Mouse (Mus musculus): Measurements from ENCODE around the gene Olfml3. TPM values are rescaled to one million over a fixed set of nuclear protein-coding genes. Genes with fewer than 3 reads are reported as not detected.

The Olfml3 gene
- 15.5 and 20.9 TPM in 2 replicates for polyA plus RNA-seq (2015; fragmentation: Nextera tagmentation; extraction: Ambion mirVana)

DNA sequence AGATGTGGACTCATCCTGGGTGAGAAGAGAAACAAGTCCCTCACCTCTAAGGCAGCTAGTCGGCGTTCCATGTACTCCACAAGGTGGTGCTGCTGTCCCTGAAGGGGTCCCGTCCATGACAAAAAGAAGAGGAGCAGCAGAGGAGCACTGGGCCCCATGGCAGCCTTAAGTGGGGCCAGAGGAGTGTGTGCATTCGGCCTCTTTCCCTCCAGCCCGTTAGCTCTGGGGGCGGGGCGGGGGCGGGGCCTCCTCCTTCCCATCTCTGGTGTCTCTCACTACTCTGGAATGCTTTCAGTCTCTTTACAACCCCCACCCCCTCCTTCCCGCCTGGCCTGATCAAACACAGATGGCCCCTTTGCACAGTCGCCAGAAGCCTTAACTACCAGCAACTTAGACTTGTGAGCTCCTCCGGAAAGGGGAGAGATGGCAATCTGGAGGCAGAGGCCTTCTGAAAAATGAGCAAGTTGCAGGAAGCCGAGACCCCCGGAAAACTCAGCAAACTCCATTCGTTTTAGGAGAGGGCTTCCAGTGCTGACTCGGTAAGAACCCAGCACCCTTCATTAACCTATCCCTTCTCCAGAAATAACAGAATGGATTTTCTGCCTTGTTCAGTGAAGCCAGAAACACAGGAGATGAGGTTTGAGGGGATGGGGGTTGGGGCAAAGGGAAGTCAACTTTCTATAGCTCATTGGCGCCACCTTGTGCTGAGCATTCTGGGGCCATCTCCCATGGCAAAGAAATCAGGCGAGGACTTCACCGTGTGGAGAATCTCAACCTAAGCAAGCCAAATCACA lies at the start of gene Olfml3:
Gene Olfml3 (minus strand): TSS at position 224 of the 794 bp plus-strand sequence.
- Histone ChIP-seq H3K4me1 (peaks cover 62% of the 10 kb centered on the region), H3K27ac (replicated peaks) (peak within 1 kb of the TSS; percentile 84), H3K4me2 (peak within 1 kb of the TSS; percentile 53), H3K36me3 (peaks cover 11% of the 10 kb centered on the region), H3K9me3 (replicated peaks) (no peaks in the 10 kb centered on the region), H3K27me3 (replicated peaks) (no peaks in the 10 kb centered on the region), H3K9ac (replicated peaks) (peak within 1 kb of the TSS; percentile 32), H3K4me3 (replicated peaks) (peak within 1 kb of the TSS; percentile 27)
- ATAC-seq (ENCODE audit: low FRiP score) = peak; percentile 64
- under 1% methylated on average over 18 of the region's 18 CpGs for WGBS

GRCm38 (mm10) chr3:103787225-103787624 lies 49.4 kb upstream of the Olfml3 start:
- Histone ChIP-seq H3K36me3 (no peaks in the 10 kb centered on the region), H3K27me3 (replicated peaks) (no peaks in the 10 kb centered on the region), H3K4me1 (peaks cover 38% of the 10 kb centered on the region), H3K9ac (replicated peaks) (no peak overlapping the region), H3K9me3 (replicated peaks) (no peaks in the 10 kb centered on the region), H3K4me2 (no peak overlapping the region), H3K27ac (replicated peaks) (no peak overlapping the region), H3K4me3 (replicated peaks) (no peak overlapping the region)
- WGBS = 56% methylated on average over 7 of the region's 7 CpGs
- ATAC-seq (ENCODE audit: low FRiP score) = no peak

DNA sequence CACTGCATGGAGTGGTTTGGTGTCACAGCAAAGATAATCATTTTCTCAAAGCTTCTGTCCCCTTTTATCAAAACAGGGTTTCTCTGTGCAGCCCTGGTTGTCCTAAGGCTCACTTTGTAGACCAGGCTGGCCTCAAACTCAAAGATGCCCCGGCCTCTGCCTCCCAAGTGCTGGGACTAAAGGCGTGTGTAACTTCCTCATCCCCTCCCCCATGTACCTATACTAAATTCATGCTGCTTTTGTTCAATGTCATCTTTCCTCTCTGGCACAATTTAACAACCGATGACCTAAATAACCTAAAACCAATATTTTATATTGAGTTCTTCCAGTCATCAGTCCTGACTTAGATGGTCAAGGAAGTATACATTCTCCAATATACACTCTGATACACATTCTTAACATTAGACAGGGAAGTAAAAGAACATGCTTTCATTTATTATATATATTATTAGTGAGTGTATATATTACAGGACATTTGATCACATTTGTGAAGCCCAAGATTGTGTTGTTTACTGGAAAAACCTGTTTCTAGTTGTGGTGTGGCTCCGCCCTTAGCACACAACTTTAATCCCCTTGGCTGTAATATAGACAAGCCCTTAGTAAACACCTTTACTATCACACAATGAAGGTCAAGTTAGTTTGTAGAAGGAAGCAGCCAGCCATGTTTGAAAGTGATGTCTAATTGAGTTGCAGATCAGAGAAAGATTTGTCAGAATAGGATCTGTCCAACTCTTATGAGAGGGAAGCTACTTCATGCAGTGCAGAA lies 45.2 kb upstream of the Olfml3 start:
- no peaks in the 10 kb centered on the region for H3K27me3 ChIP-seq (replicated peaks)
- peaks cover 13% of the 10 kb centered on the region; the same call in 1 of the 2 replicates for H3K4me1 ChIP-seq
- no peaks in the 10 kb centered on the region for H3K9me3 ChIP-seq (replicated peaks)
- H3K27ac ChIP-seq (replicated peaks) = no peak overlapping the region
- 95% methylated on average over 4 of the region's 4 CpGs for WGBS
- no peak for ATAC-seq (ENCODE audit: low FRiP score)
- no peak overlapping the region for H3K9ac ChIP-seq (replicated peaks)
- no peak overlapping the region for H3K4me2 ChIP-seq
- peaks cover under 1% of the 10 kb centered on the region; the same call in 1 of the 2 replicates for H3K36me3 ChIP-seq
- no peak overlapping the region for H3K4me3 ChIP-seq (replicated peaks)

GRCm38 (mm10) chr3:103780777-103781176 lies 43.0 kb upstream of the Olfml3 start:
- H3K4me2 ChIP-seq = no peak overlapping the region
- H3K36me3 ChIP-seq = peaks cover 16% of the 10 kb centered on the region
- no peak overlapping the region for H3K4me3 ChIP-seq (replicated peaks)
- H3K9ac ChIP-seq (replicated peaks) = no peak overlapping the region
- no peaks in the 10 kb centered on the region for H3K27me3 ChIP-seq (replicated peaks)
- no peak for ATAC-seq (ENCODE audit: low FRiP score)
- H3K9me3 ChIP-seq (replicated peaks) = no peaks in the 10 kb centered on the region
- peaks cover 3% of the 10 kb centered on the region; the same call in 1 of the 2 replicates for H3K4me1 ChIP-seq
- H3K27ac ChIP-seq (replicated peaks) = no peak overlapping the region
- WGBS = 83% methylated on average over 5 of the region's 5 CpGs

- H3K9me3 ChIP-seq (replicated peaks) = no peaks in the 10 kb centered on the region
- H3K4me2 ChIP-seq = no peak overlapping the region
- H3K4me3 ChIP-seq (replicated peaks) = no peak overlapping the region
- ATAC-seq (ENCODE audit: low FRiP score) = no peak
- H3K36me3 ChIP-seq = peaks cover 16% of the 10 kb centered on the region
- H3K27me3 ChIP-seq (replicated peaks) = no peaks in the 10 kb centered on the region
- H3K27ac ChIP-seq (replicated peaks) = no peak overlapping the region
- peaks cover 3% of the 10 kb centered on the region; the same call in 1 of the 2 replicates for H3K4me1 ChIP-seq
- WGBS = 97% methylated on average over 3 of the region's 3 CpGs
- no peak overlapping the region for H3K9ac ChIP-seq (replicated peaks)
Observed at GRCm38 (mm10) chr3:103780271-103780670, 42.5 kb upstream of the Olfml3 start.

DNA sequence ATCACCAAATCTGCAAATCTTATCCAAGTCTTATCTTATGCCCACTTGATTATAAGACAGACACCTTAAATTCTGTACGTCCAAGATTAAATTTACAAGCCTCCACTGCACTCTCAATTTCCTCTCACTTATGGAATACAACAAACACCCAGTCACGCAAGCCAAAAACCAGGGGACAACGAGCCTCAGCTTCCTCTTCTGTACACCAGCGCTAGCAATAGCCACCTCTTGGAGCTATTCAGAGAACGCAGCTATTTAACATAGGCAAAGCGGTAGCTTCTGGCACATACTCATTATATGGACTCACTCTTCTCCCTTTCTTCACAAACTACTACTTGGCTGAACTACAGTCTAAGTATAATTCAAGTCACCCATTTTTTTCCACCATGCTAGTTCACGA lies 41.4 kb upstream of the Olfml3 start:
- H3K9ac ChIP-seq (replicated peaks) = no peak overlapping the region
- no peaks in the 10 kb centered on the region for H3K4me1 ChIP-seq
- H3K9me3 ChIP-seq (replicated peaks) = no peaks in the 10 kb centered on the region
- 73% methylated on average over 7 of the region's 7 CpGs for WGBS
- ATAC-seq (ENCODE audit: low FRiP score) = no peak
- no peak overlapping the region for H3K4me2 ChIP-seq
- H3K27me3 ChIP-seq (replicated peaks) = no peaks in the 10 kb centered on the region
- H3K27ac ChIP-seq (replicated peaks) = no peak overlapping the region
- no peak overlapping the region for H3K4me3 ChIP-seq (replicated peaks)
- H3K36me3 ChIP-seq = peaks cover 16% of the 10 kb centered on the region

DNA sequence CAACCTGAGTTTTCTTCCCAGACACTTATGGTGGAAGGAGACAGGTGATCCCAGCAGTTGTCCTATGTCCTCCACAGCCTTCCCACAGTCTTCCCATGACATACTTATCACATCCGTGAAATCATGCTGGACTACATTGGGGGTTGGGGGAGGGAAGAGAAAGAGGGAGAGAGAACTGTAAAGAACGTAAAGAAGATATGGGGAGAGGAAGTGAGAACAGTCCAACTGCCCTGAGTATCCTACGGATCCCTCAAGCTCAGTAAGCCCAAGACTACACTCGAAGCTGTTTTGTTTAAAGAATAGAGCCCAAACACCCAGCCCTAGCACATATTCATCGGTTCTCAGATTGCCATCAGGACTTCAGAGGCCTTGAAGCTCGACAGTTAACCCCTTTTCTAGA lies 40.9 kb upstream of the Olfml3 start:
- Histone ChIP-seq H3K4me3 (replicated peaks) (no peak overlapping the region), H3K36me3 (peaks cover 16% of the 10 kb centered on the region), H3K27ac (replicated peaks) (no peak overlapping the region), H3K9ac (replicated peaks) (no peak overlapping the region), H3K4me2 (no peak overlapping the region), H3K9me3 (replicated peaks) (no peaks in the 10 kb centered on the region), H3K4me1 (no peaks in the 10 kb centered on the region), H3K27me3 (replicated peaks) (no peaks in the 10 kb centered on the region)
- 92% methylated on average over 6 of the region's 6 CpGs for WGBS
- no peak for ATAC-seq (ENCODE audit: low FRiP score)

DNA sequence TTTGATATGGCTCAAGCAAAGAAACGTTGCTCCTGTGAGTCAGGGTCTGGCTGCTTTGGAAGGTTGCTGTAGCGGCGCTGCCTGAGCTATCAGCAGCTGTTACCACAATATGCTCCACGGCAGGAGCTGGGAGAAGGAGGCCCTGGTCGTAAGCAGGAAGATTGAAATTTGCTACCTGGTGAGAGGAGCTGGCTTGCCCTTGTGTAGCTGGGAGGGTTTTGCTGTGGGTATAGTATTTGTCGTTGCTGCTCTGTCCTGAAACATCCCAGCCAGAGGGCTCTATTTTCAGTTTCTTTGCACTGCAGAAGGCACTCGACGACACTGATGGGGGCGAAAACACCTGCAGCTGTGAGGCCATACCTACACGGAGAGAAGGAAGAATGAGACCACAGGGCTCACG lies 40.1 kb upstream of the Olfml3 start:
- no peak for ATAC-seq (ENCODE audit: low FRiP score)
- peaks cover 16% of the 10 kb centered on the region for H3K36me3 ChIP-seq
- no peak overlapping the region for H3K27ac ChIP-seq (replicated peaks)
- H3K9ac ChIP-seq (replicated peaks) = no peak overlapping the region
- 86% methylated on average over 11 of the region's 11 CpGs for WGBS
- peaks cover 4% of the 10 kb centered on the region; the same call in 1 of the 2 replicates for H3K4me1 ChIP-seq
- no peak overlapping the region for H3K4me2 ChIP-seq
- H3K27me3 ChIP-seq (replicated peaks) = no peaks in the 10 kb centered on the region
- no peaks in the 10 kb centered on the region for H3K9me3 ChIP-seq (replicated peaks)
- H3K4me3 ChIP-seq (replicated peaks) = no peak overlapping the region

- Histone ChIP-seq H3K4me3 (replicated peaks) (no peak overlapping the region), H3K36me3 (peaks cover 16% of the 10 kb centered on the region), H3K27me3 (replicated peaks) (no peaks in the 10 kb centered on the region), H3K9ac (replicated peaks) (no peak overlapping the region), H3K27ac (replicated peaks) (no peak overlapping the region), H3K4me1 (peaks cover 6% of the 10 kb centered on the region; the same call in 1 of the 2 replicates), H3K9me3 (replicated peaks) (no peaks in the 10 kb centered on the region), H3K4me2 (no peak overlapping the region)
- ATAC-seq (ENCODE audit: low FRiP score) = no peak
- WGBS = 85% methylated on average over 15 of the region's 15 CpGs
Observed at GRCm38 (mm10) chr3:103774009-103774408, 36.2 kb upstream of the Olfml3 start.

DNA sequence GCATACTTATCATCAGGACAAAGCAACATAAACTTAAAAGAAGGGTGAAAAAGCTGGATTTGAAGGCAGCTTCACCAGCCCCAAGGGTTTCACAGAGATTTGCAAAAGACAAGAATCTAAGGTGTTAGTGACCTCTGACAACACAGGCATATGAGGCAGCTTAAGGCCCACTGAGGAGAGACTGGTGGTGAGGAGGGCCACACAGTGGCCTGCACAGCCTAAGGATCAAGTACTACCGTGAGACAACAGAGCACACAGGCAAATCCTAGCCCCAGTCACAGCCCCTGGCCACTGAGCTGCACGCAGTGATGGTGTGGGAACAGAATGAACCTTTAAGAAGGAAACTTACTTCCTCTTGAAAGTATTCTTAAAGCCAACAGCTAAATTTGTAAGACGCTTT lies 35.7 kb upstream of the Olfml3 start:
- Histone ChIP-seq H3K27ac (replicated peaks) (no peak overlapping the region), H3K4me2 (no peak overlapping the region), H3K9me3 (replicated peaks) (no peaks in the 10 kb centered on the region), H3K36me3 (peaks cover 19% of the 10 kb centered on the region), H3K4me1 (peaks cover 6% of the 10 kb centered on the region; the same call in 1 of the 2 replicates), H3K9ac (replicated peaks) (no peak overlapping the region), H3K27me3 (replicated peaks) (no peaks in the 10 kb centered on the region), H3K4me3 (replicated peaks) (no peak overlapping the region)
- ATAC-seq (ENCODE audit: low FRiP score) = no peak
- WGBS = 92% methylated on average over 3 of the region's 3 CpGs

- Histone ChIP-seq H3K27me3 (replicated peaks) (no peaks in the 10 kb centered on the region), H3K9me3 (replicated peaks) (no peaks in the 10 kb centered on the region), H3K9ac (replicated peaks) (no peak overlapping the region), H3K4me3 (replicated peaks) (no peak overlapping the region), H3K4me1 (peaks cover 6% of the 10 kb centered on the region; the same call in 1 of the 2 replicates), H3K36me3 (peaks cover 23% of the 10 kb centered on the region), H3K4me2 (no peak overlapping the region), H3K27ac (replicated peaks) (no peak overlapping the region)
- ATAC-seq (ENCODE audit: low FRiP score) = no peak
- 68% methylated on average over 4 of the region's 4 CpGs for WGBS
Observed at GRCm38 (mm10) chr3:103772846-103773245, 35.0 kb upstream of the Olfml3 start.
